Mouse (Mus musculus): ENCODE data around the gene Atp1a3. TPM values are rescaled to one million over a fixed set of nuclear protein-coding genes. Genes with fewer than 3 reads are reported as not detected.

Gene Atp1a3
- polyA plus RNA-seq, 1 experiment from 2014 or later: 3.4 TPM

DNA sequence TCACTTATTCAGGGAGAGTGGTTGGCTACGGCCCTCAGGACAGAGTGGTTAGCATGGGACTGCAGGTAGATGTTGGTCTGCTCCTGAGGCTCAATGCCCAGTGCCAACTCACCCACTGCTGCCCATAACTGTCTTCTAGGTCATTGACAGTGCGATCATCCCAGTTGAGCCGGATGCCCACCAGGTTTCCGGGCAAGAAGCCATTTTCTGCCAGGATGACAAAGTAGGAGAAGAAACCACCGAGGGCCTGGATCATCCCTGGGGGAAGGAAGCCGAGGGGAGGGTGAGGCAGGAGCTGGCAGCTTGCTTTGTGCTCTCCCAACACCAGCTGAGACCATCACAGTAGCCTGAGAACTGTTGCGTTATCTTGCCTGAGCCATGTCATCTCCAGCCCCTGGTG lies 25.3 kb downstream of the Atp1a3 start:
- ATAC-seq: no peak
- Histone ChIP-seq H3K4me2 (replicated peaks; ENCODE audit: low read depth) (no peak overlapping the region), H3K27me3 (replicated peaks; ENCODE audit: control insufficient read depth, insufficient read depth, low read length) (no peaks in the 10 kb centered on the region), H3K4me1 (replicated peaks; ENCODE audit: control insufficient read depth, insufficient read depth, low read length) (no peaks in the 10 kb centered on the region), H3K9ac (ENCODE audit: low read depth, low read length) (no peak overlapping the region), H3K36me3 (ENCODE audit: control insufficient read depth, insufficient read depth) (no peaks in the 10 kb centered on the region), H3K9me3 (ENCODE audit: control insufficient read depth) (no peaks in the 10 kb centered on the region), H3K27ac (ENCODE audit: low read depth, low read length) (no peak overlapping the region), H3K4me3 (ENCODE audit: low read depth, low read length) (no peak overlapping the region)
- 78% methylated on average over 7 of the region's 7 CpGs for WGBS
- TF ChIP-seq CTCF (IDR thresholded peaks at IDR 0.05; ENCODE audit: low read depth): no peak

DNA sequence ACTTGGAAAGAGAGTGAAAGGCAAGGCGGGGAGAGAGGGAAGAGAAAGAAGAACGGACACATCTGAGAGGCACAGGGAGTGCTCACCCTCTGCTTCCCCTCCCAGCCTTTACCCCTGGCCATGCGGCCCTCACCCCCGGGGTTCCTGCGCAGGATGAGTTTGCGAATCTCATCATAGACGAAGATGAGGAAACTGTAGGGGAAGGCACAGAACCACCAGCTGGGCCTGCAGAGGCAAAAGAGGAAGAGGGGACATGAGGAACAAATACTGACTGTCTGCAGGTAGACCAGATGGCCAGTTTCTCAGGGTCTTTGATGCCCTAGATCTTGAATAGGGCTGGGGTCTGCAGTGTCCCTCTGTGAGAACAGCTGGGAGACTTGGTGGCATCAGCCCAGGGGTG lies 27.0 kb downstream of the Atp1a3 start:
- Histone ChIP-seq H3K4me1 (replicated peaks; ENCODE audit: control insufficient read depth, insufficient read depth, low read length) (no peaks in the 10 kb centered on the region), H3K27ac (ENCODE audit: low read depth, low read length) (no peak overlapping the region), H3K9me3 (ENCODE audit: control insufficient read depth) (no peaks in the 10 kb centered on the region), H3K9ac (ENCODE audit: low read depth, low read length) (no peak overlapping the region), H3K27me3 (replicated peaks; ENCODE audit: control insufficient read depth, insufficient read depth, low read length) (no peaks in the 10 kb centered on the region), H3K4me2 (replicated peaks; ENCODE audit: low read depth) (no peak overlapping the region), H3K4me3 (ENCODE audit: low read depth, low read length) (no peak overlapping the region), H3K36me3 (ENCODE audit: control insufficient read depth, insufficient read depth) (no peaks in the 10 kb centered on the region)
- ATAC-seq: no peak
- WGBS: 81% methylated on average over 7 of the region's 7 CpGs
- no peak for TF ChIP-seq CTCF (IDR thresholded peaks at IDR 0.05; ENCODE audit: low read depth)

DNA sequence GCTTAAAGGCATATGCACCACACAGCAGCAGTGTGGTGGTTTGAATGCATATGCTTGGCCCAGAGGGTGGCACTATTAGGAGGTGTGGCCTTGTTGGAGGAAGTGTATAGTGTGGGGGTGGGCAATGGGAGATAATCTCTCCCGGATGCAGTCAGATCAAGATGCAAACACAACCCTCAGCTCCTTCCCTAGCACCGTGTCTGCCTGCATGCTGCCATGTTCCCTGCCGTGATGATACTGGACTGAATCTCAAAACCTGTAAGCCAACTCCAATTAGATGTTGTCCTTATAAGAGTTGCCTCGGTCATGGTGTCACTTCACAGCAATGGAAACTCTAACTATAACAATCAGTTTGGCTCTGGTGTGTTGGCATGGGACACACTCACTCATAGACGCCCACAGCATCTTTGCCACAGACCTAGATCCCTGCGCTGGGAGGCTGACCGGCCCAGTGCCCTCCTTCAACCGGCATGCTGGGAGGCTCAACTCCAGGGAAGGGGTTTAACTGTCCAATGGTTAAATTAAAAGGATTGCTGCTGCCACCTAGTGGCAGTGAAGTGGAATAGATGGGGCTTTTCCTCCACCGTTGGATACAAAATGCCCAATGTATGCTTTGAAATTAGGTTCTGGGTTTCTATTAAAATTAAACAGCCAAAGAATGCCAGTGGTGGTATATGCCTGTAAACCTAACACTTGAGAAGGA lies 30.7 kb downstream of the Atp1a3 start:
- no peaks in the 10 kb centered on the region for H3K27me3 ChIP-seq (replicated peaks; ENCODE audit: control insufficient read depth, insufficient read depth, low read length)
- no peaks in the 10 kb centered on the region for H3K4me1 ChIP-seq (replicated peaks; ENCODE audit: control insufficient read depth, insufficient read depth, low read length)
- H3K27ac ChIP-seq (ENCODE audit: low read depth, low read length): no peak overlapping the region
- 33% methylated on average over 9 of the region's 9 CpGs for WGBS
- ATAC-seq: no peak
- no peak overlapping the region for H3K4me3 ChIP-seq (ENCODE audit: low read depth, low read length)
- peaks cover 5% of the 10 kb centered on the region; the same call in 1 of the 2 replicates for H3K36me3 ChIP-seq (ENCODE audit: control insufficient read depth, insufficient read depth)
- no peaks in the 10 kb centered on the region for H3K9me3 ChIP-seq (ENCODE audit: control insufficient read depth)
- TF ChIP-seq CTCF (IDR thresholded peaks at IDR 0.05; ENCODE audit: low read depth): peak; percentile 77
- H3K4me2 ChIP-seq (replicated peaks; ENCODE audit: low read depth): no peak overlapping the region
- no peak overlapping the region for H3K9ac ChIP-seq (ENCODE audit: low read depth, low read length)

DNA sequence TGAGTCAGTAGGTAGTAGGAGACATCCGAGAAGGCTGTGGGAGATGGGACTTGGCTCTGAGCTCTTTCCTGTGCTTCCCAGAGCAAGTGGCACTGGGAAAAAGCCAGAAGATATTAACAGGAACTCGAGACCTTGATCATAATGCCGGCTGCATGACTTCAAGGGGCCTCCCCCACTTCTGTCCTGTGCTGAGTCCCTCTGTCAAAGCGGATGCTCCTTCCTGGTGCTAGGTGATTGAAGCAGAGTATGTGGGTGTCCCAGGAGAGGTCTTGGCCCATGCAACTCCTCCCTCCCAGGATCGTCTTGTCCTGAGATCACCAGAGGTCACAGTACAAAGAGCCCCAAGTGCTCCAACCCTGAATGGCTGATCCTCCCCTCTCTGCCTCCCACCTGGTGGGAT lies 31.9 kb downstream of the Atp1a3 start:
- Histone ChIP-seq H3K9me3 (ENCODE audit: control insufficient read depth) (no peaks in the 10 kb centered on the region), H3K4me2 (replicated peaks; ENCODE audit: low read depth) (no peak overlapping the region), H3K27ac (ENCODE audit: low read depth, low read length) (no peak overlapping the region), H3K4me3 (ENCODE audit: low read depth, low read length) (no peak overlapping the region), H3K36me3 (ENCODE audit: control insufficient read depth, insufficient read depth) (peaks cover 9% of the 10 kb centered on the region), H3K9ac (ENCODE audit: low read depth, low read length) (no peak overlapping the region), H3K4me1 (replicated peaks; ENCODE audit: control insufficient read depth, insufficient read depth, low read length) (no peaks in the 10 kb centered on the region), H3K27me3 (replicated peaks; ENCODE audit: control insufficient read depth, insufficient read depth, low read length) (no peaks in the 10 kb centered on the region)
- WGBS: 65% methylated on average over 5 of the region's 5 CpGs
- ATAC-seq: no peak
- TF ChIP-seq CTCF (IDR thresholded peaks at IDR 0.05; ENCODE audit: low read depth): no peak

DNA sequence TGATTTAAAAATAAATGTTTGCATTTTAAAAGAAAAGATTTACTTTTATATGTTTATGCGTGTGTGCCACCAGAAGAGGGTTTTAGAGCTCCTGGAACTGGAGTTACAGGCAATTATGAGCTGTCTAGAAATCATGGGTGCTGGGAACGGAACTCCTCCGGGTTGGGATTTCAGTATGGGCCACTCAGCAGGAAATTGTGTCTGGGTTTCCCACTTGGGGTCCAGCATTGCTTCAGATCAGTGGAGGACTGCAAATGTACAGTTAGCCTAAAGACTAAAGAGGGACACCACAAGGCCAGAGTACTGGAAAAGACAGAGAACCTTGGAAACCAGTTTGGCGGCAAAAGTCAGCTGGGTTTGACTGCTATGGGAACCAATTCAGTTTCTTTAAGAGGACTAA lies 32.5 kb downstream of the Atp1a3 start:
- H3K9me3 ChIP-seq (ENCODE audit: control insufficient read depth): no peaks in the 10 kb centered on the region
- TF ChIP-seq CTCF (IDR thresholded peaks at IDR 0.05; ENCODE audit: low read depth): no peak
- H3K4me1 ChIP-seq (replicated peaks; ENCODE audit: control insufficient read depth, insufficient read depth, low read length): no peaks in the 10 kb centered on the region
- ATAC-seq: no peak
- no peak overlapping the region for H3K4me2 ChIP-seq (replicated peaks; ENCODE audit: low read depth)
- WGBS: 84% methylated on average over 4 of the region's 4 CpGs
- no peak overlapping the region for H3K27ac ChIP-seq (ENCODE audit: low read depth, low read length)
- no peaks in the 10 kb centered on the region for H3K27me3 ChIP-seq (replicated peaks; ENCODE audit: control insufficient read depth, insufficient read depth, low read length)
- no peak overlapping the region for H3K4me3 ChIP-seq (ENCODE audit: low read depth, low read length)
- H3K36me3 ChIP-seq (ENCODE audit: control insufficient read depth, insufficient read depth): peaks cover 9% of the 10 kb centered on the region
- no peak overlapping the region for H3K9ac ChIP-seq (ENCODE audit: low read depth, low read length)

DNA sequence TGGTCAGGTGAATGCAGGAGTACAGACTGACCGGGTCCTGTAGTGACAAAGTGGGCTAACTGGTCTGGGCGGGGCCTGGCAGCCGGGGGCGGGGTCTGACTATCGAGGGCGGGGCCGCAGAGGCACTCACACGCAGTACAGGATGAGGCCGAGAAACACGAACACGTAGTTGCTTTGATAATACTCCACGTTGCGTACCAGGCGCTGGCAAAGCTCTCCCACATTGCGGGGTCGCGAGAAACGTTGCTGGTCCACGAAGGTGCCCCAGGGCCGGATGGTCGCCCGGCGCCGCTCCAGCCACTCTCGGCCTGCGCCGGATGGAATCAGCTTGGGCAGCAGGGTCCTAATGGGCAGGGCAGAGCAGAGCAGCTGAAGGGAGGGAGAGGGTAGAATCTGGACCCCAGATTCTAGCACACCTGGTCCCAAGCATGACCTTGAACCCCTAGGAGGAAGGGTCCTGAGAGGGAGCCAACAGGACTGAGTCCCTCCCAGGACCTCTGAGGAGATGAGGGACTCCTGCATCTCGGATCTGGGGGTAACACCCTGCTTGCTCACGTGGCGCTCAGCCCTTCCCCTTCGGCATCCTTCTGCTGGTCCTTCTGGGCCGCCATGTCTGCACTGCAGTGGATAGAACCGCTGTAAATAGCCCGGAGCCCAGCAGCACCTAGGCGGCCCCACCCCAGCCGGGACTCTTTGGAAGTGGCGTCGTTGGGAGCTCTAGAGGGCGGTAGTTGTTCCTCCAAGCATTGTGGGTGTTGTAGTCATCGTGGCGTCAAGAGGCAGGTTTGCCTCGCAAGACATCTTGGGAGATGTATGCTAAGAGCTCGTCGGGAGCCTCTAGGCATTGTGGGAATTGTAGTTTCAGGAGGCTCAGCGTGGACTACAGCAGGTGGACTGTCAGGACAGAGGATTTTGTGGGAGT lies 33.5 kb downstream of the Atp1a3 start, which contains the start of gene Rabac1:
Gene Rabac1, minus strand, starts transcription at position 783 of the 922 bp plus-strand sequence.
- H3K9me3 ChIP-seq (ENCODE audit: control insufficient read depth): no peaks in the 10 kb centered on the region

More for the DNA sequence above, 33.5 kb downstream of the Atp1a3 start, which contains the start of gene Rabac1:
- peak; percentile 93 for ATAC-seq
- Histone ChIP-seq H3K4me3 (ENCODE audit: low read depth, low read length) (peak within 1 kb of the TSS; percentile 72), H3K27ac (ENCODE audit: low read depth, low read length) (peak within 1 kb of the TSS; percentile 76), H3K4me1 (replicated peaks; ENCODE audit: control insufficient read depth, insufficient read depth, low read length) (no peaks in the 10 kb centered on the region), H3K9ac (ENCODE audit: low read depth, low read length) (peak within 1 kb of the TSS; percentile 67), H3K36me3 (ENCODE audit: control insufficient read depth, insufficient read depth) (peaks cover 9% of the 10 kb centered on the region), H3K27me3 (replicated peaks; ENCODE audit: control insufficient read depth, insufficient read depth, low read length) (no peaks in the 10 kb centered on the region), H3K4me2 (replicated peaks; ENCODE audit: low read depth) (peak within 1 kb of the TSS; percentile 83)
- peak; percentile 76 for TF ChIP-seq CTCF (IDR thresholded peaks at IDR 0.05; ENCODE audit: low read depth)
- WGBS: under 1% methylated on average over 45 of the region's 45 CpGs

All from intestine, postnatal 0 days (tissue).